Mouse (Mus musculus): Measurements from ENCODE around the gene Plod1.
"Not testable (repeated sequence)": the region's sequence is repeated elsewhere in the genome, so short reads cannot be mapped to it uniquely, and the experiment has no call there.

The Plod1 gene

GRCm38 (mm10) chr4:147896411-147896810 lies 40.2 kb downstream of the Plod1 start:
- DNase-seq (ENCODE audit: low read depth, low spot score), result no peak

DNA sequence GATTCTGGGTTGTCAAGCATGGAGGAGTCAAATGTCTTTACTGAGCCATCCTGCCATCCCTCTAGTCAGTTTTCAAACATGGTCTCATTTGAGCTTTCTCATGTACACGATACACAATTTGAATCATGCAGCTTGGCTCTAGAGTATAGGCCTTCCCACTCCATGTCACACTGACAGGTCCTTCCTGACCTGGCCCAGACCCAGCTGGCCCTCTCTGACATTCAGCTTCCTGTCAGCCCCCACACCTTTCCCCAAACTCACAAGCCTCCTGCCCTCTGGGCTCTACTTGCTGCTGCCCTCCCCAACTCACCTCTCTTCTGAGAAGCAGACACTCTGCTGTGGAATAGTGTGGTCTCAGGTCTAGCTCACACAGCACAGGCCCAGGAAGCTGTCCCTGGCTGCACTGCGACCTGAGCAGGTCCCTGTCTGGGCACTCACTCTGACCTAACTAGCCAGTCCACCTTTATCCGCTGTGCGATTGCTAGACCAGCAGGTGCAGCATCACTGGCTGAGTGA lies 40.7 kb downstream of the Plod1 start:
- no peak for DNase-seq (ENCODE audit: low read depth, low spot score)

- no peak for DNase-seq (ENCODE audit: low read depth, low spot score)
These were observed 46.2 kb downstream of the Plod1 start for GRCm38 (mm10) chr4:147890341-147890740.

DNA sequence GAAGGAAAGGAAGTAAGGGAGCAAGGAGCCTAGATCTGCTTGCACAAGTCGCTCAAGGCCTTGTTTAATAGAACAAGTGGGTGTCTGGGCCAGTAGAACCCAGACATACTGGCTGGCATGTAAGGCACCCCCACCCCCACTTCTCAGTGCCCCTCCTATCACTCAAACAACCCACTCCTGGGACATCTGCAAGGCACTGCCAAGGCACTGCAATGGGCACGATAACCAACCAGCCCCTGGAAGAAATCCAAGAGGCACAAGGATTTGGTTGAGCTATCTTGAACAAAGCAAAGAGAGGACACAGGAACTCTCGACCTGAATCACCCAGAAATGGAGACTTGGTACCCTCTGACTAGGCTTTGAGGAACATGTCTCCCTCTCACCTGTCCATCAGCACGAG lies 48.3 kb downstream of the Plod1 start:
- DNase-seq (ENCODE audit: low read depth, low spot score), result no peak

- no peak for DNase-seq (ENCODE audit: low read depth, low spot score)
These were observed 49.3 kb downstream of the Plod1 start for GRCm38 (mm10) chr4:147887277-147887676.

- DNase-seq (ENCODE audit: low read depth, low spot score), result no peak
These were observed 50.4 kb downstream of the Plod1 start for GRCm38 (mm10) chr4:147886158-147886557.

DNA sequence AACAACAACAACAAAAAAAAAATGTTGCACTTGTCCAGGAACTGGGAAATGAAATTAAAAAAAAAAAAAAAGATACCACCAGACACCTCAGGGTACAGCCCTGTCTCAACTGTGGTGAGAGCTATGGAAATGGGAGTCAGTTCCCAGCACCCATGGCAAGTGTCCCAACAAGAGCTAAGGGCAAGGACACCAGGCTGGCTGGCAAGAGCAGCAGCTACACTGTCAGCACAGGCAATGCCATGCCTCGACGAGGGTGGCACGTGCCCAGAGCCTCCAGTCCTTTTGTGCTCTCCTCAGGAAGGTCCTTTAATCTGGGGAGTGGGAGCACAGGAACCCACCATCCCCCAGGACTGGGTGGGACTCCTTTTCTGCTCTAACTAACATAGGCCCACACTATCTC lies 52.4 kb downstream of the Plod1 start:
- no peak for DNase-seq (ENCODE audit: low read depth, low spot score)

DNA sequence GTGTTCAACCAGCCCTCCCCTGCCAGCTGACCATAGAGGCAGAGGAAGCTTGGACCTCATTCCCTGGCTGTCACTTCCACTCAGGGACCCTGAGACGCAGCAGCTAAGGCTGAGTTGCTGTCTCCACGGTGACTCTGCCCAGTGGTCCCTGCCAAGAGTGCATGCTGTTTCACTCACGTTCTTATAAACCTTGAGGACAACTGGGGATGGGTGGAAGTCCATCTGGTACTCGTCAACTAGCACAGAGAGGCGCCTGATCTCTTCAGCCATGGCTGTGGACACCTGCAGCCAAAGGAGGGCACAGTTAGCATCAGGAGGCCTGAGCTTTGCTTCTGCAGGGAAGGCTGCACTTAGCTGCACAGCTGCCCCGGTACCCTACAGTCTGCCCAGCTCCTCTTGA lies 53.5 kb downstream of the Plod1 start:
- DNase-seq (ENCODE audit: low read depth, low spot score), result no peak

GRCm38 (mm10) chr4:147881792-147882191 lies 54.8 kb downstream of the Plod1 start:
- DNase-seq (ENCODE audit: low read depth, low spot score), result no peak

GRCm38 (mm10) chr4:147879865-147880264 lies 56.7 kb downstream of the Plod1 start:
- DNase-seq (ENCODE audit: low read depth, low spot score), result no peak

DNA sequence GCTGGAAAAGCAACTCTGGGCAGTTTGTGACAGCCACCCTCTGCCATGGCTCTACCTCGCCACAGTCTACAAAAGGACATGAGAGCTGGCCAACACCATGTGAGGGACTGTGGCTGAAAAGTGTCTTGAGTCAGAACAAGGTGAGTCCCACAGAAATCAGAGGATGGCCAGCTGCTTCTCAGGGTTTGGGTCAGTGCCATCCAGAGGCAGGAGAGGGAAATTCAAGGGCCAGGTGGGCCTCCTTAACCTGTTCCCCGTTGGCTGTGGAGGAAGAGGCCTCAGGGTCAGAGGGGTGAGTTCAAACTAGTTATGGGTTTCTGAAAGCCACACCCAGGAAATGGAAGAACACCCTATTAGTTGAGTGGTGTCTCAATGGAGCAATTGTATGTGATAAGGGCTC lies 57.1 kb downstream of the Plod1 start:
- no peak for DNase-seq (ENCODE audit: low read depth, low spot score)

DNA sequence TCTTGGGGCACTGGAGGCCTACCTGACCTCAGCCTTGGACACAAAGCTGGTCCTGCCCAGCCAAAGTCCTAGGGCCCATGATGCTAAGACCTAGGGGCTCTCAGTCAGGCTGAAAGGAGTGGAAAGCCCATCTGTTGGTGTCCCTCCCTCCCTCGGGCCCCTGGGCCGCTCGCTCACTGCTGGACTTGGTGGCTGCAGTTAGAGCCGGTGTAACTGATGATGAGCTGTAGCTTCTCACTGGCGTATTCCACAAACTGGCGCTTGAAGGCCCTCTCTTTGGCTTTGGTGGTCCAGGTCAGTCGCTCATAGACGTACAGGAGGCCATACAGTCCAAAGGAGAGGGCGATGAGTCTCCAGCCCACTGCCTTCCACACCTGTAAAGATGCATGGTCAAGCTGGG lies 58.0 kb downstream of the Plod1 start:
- no peak for DNase-seq (ENCODE audit: low read depth, low spot score)

GRCm38 (mm10) chr4:147875852-147876575 lies 60.6 kb downstream of the Plod1 start:
- no peak for DNase-seq (ENCODE audit: low read depth, low spot score)

GRCm38 (mm10) chr4:147869238-147869637 lies 67.3 kb downstream of the Plod1 start:
- DNase-seq (ENCODE audit: low read depth, low spot score), result no peak

- DNase-seq (ENCODE audit: low read depth, low spot score), result peak; percentile 96
These were observed 68.0 kb downstream of the Plod1 start, which contains the start of the genes Miip and Fv1 for GRCm38 (mm10) chr4:147868450-147869031. Miip (minus strand) TSS chr4:147868816. Fv1 (plus strand) TSS chr4:147868979.

GRCm38 (mm10) chr4:147867563-147868449 lies 68.8 kb downstream of the Plod1 start:
- DNase-seq (ENCODE audit: low read depth, low spot score), result no peak

DNA sequence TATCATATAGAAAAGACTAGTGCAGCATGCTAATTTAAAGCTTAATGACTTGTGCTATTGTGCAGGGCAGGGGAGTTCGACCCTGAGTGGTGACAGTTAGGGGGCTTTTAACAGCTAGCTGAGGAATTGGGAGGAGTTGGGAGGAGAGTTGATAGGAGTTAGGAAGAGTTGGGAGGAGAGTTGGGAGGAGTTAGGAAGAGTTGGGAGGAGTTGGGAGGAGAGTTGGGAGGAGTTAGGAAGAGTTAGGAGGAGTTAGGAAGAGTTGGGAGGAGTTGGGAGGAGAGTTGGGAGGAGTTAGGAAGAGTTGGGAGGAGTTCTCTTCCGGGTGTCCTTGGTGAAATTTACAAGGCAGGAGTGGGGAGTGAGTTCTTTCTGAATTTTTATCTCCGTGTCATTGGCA lies 69.8 kb downstream of the Plod1 start:
- DNase-seq (ENCODE audit: low read depth, low spot score), result not testable (repeated sequence)

DNA sequence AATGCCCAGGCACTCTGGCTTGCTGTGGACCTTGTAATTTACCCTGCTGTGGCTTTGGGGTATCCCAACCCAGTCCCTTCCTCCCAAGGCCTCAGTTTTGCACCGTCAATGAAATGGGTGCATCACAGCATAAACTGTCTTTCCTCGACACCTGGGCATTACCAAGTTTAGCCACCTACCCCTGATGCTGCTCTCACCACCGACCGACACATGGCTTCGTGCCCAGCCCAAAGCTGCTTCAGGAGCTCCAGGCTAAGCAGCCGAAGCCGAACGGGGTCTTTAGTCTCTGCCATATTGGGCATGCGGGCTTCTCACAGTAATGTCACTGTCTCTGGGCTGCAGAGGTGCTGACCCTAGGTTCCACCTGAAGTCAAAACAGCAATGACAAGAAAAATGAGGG lies 70.5 kb downstream of the Plod1 start:
- no peak for DNase-seq (ENCODE audit: low read depth, low spot score)

- DNase-seq (ENCODE audit: low read depth, low spot score), result no peak
These were observed 70.9 kb downstream of the Plod1 start for GRCm38 (mm10) chr4:147865651-147866050.

DNA sequence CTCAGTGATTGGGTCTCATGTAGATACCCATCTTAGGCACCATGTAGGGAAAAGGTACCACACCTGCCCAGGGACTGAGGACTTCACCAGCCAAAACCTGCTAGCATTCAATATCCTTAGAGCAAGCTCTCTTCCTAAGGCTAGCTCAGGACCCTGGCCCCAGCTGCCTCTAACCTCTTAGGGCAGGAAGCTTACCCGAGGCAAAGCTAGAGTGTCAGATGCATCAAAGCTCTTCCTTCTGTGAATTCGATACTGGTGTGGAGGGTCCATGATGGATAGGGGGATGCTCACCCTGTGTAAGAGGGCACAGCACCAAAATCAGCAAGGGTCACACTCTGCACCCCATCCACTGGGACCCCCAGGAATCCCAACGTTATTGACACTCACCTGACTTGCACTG lies 74.5 kb downstream of the Plod1 start:
- no peak for DNase-seq (ENCODE audit: low read depth, low spot score)

Data from mesoderm, embryonic 11.5 days (tissue).